Mouse (Mus musculus) frontal cortex, postnatal 10 days (tissue): ENCODE measurements around the gene Gpr182.

Source experiments
- DNase-seq, 2 experiments: peaks; one replicate each; pipeline ENCODE4 v3.0.0; 2022; ENCODE audit warnings: low spot score in 2 of 2, mixed read lengths in 1 of 2

The Gpr182 gene

DNA sequence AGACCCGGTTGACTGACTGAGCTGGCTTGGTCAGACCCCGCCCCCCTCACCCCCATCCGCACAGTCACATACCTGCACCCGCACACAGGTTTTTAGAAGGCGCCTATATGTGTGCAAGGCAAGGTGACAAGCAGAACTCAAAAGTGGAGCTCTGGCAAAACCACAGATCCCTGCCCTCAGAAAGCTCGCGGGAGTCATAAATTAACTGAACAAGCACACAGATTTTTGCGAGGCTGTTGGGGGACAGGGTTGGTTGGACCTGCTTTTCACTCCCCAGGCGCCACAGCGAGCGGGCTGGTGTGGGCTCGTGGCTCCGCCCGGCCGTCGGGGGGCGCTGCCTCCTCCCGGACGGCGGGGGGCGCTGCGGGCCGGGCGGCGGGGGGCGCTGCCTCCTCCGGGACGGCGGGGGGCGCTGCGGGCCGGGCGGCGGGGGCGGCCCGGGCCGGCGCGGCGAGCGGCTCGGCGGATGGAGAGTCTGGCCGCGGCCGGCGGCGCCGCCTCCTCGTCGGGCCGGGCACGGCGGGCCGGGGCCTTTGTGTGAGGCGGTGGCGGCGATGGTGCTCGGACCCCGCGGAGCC is 12.4 kb downstream of the Gpr182 start, which contains the start of gene Zbtb39:
Gene Zbtb39 (plus strand): TSS at position 456 of the 578 bp plus-strand sequence.
- DNase-seq: peak in 1 of 2 experiments; percentile 66

DNA sequence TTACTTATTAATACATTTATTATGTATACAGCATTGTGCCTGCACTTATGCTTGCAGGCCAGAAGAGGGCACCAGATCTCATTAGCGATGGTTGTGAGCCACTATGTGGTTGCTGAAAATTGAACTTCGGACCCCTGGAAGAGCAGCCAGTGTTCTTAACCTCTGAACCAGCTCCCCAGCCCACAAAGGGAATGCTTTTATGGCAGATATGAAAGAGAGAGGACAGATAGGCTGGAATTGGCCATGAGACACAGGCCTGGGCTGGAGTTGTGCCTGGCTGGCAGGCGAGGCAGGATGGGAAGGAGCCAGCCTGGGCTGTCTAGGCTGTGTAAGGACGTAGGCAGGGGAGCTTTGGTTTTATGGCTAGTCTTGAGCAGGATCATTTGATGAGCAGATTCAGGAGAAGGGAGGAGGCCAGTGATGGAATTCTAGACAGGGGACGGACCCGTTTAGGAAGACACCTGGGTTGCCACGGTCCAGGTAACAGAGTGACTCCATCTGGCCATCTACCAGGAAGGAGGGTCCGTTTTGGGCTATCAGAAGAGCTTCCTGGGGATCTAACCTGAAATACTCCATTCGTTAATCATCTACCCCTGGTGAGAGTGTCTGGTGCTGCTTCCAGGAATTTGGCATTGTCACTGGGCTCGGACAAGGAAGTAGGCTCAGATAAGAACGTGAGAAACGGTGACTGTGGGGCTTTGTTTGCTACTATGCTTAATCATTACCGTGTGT is 13.2 kb downstream of the Gpr182 start:
- DNase-seq: no peak

- no peak for DNase-seq
Observed at GRCm38 (mm10) chr10:127737552-127737951, 14.0 kb downstream of the Gpr182 start.

GRCm38 (mm10) chr10:127736916-127737315 is 14.6 kb downstream of the Gpr182 start:
- DNase-seq: no peak

DNA sequence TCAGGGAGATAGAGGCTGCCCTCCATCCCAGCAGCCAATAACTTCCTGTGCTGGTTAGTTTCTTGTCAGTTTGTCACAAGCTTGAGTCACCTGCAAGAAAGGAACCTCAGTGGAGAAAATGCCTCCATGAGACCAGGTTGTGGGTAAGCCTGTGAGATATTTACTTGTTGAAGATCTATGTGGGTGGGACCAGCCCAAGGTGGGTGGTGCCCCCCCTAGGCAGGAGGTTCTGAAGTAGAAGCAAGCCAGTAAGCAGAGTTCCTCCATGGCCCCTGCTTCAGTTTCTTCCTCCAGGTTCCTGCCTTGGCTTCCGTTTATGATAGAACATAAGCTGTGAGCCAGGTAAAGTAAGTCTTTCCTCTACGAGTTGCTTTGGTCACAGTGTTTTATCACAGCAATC is 15.3 kb downstream of the Gpr182 start:
- DNase-seq: no peak

DNA sequence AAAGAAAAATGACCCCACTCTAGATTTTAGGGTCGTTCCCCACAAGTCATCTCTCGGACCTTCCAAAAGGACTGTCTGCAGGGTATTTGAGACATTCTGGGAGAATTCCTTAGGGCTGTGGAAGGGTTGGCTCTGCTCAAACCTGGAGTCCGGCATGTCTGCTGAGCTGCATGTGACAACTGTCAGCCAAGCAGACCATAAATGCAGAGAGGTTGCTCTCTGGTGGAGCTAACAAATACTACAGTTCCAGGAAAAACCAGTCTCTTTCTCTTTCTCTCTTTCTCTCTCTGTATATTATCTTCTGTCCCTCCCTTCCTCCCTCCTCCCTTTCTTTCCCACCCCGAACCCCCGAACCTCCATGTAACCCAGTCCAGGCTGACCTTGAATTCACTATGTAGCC is 17.1 kb downstream of the Gpr182 start:
- DNase-seq: no peak

DNA sequence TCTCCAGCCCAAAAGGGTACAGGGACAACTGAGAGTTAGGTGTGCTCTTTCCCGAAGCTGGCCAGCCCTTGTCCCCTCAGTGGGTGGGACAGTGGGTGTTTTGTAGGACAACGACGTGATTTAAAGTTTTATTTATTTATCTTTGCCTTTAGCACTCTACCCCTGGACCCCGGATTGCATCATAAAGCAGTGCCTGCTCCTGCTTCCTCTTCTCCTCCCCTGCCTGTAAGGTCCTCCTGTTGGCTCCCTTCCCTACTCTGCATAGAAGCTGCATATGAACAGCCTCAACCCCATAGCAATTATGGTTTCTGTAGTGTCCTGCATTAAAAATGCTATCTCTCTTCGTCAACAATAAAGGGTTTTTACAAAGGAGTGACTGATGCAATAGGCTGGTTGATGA is 20.1 kb downstream of the Gpr182 start:
- no peak for DNase-seq

DNA sequence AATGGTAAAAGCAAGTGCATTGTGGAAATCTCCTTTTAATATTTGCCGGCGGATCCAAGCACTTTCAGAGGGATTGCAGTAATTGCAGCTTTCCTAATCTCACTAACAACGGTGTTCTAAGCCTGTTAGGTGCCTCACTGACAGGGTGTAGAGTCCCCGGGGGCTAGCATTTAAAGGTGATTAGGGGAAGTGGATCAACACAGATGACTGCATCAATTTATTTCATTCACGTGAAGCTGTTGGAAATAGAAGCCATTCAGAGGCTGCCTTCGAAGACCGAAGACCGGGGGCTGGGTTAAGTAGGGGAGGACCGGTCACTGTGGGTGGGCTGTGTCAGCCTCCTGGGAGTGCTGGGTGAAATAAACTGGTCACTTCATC is 20.6 kb downstream of the Gpr182 start:
- DNase-seq: no peak

DNA sequence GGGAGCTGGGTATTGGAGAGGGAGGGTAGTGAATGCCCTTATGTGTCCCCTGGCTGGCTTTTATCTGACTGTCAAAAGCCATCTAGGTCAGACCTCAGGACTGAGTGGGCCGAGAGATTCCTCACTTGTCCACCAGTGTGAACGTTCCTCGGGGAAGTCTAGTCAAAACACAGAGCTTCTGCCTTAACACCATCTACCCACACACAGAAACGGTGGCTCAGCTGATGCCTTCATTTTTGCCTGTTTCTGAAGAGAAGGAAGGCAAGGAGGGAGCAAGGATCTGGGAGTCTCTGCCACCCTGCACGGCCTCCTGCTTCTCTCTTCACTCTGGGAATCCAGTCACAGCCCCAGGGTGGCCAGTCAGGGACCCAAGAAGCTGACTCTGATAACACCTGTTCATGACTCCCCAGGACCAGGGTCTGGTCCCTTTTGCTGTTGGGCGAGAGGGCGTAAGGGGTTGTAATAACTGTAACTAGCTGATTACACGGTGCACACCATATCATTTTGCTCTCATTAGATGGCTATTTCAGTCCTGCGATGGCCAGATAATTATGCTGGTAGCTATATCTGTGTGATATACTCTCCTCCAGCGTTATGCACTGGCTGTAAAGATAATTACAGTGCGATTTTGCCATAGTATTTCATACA is 21.1 kb downstream of the Gpr182 start:
- DNase-seq: no peak

- no peak for DNase-seq
Observed at GRCm38 (mm10) chr10:127728437-127728836, 23.1 kb downstream of the Gpr182 start.

- DNase-seq: no peak
Observed at GRCm38 (mm10) chr10:127725136-127725535, 26.4 kb downstream of the Gpr182 start.

- no peak for DNase-seq
Observed at GRCm38 (mm10) chr10:127724178-127724577, 27.4 kb downstream of the Gpr182 start, which contains the start of gene Tac2. Tac2 (plus strand) TSS chr10:127724478.

GRCm38 (mm10) chr10:127721671-127722418 is 29.7 kb downstream of the Gpr182 start:
- DNase-seq: no peak

GRCm38 (mm10) chr10:127712736-127713135 is 38.8 kb downstream of the Gpr182 start:
- no peak for DNase-seq

DNA sequence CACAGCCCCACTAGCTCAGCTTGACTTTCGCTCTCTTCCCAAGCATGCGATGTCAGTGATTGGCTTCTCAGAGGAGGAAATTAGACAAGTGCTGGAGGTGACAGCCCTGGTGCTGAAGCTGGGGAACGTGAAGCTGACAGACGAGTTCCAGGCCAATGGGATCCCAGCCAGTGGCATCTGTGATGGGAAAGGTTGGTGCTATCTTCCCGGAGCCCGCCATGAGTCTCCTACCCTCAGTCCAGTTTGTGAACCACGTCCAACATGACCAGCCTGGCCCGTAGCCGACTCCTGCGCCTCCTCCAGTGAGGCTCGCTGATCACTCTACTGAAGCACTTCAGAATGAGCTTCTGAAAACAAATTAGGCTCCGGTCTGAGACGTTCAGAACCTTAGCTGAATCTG is 41.2 kb downstream of the Gpr182 start:
- DNase-seq: no peak

- no peak for DNase-seq
Observed at GRCm38 (mm10) chr10:127708850-127709370, 42.6 kb downstream of the Gpr182 start.

DNA sequence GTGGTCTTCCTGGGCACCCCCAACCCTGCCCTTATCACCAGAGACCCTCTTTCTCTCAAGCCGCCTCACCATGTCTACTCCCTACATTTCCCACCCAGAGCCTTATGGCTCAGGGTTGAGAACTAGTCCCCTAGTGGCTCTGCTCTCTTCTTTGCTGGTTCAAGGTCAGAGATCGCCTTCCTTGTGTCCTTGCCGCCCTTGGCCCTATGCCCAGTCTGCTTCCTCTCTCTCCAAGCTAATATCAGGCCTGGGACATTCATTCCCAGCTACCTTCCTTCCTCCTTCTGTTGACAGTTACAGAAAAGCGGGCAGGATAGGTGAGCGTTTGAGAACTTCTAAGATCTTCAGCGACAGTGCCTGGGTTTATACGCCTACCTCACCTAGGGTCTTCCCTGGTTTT is 43.8 kb downstream of the Gpr182 start:
- DNase-seq: no peak

- DNase-seq: no peak
Observed at GRCm38 (mm10) chr10:127705783-127706182, 45.7 kb downstream of the Gpr182 start.

DNA sequence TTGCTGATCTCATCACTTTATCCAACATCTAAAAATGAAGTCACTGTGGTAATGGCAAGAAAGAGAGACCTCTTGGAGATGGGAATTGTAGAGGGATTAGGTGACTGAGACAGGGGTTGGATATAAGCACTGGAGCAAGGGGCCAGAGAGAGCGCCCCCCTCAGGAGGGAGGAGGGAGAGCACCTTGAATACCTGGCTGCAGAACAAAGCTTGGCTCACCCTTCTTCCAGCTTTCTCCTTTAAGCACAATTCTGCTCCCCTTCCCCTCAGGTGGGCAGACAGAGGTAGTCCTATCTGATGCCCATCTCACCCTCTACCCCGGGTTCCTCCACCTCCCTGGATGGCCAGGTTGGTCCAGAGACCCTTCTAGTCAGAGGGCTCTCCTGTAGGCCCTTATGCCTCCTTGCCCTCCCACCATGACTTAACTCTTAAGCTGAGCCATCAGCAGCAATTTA is 46.7 kb downstream of the Gpr182 start, which contains the start of gene Myo1a:
Gene Myo1a (plus strand): TSS at position 405 of the 455 bp plus-strand sequence.
- DNase-seq: no peak

GRCm38 (mm10) chr10:127704293-127704692 is 47.2 kb downstream of the Gpr182 start:
- DNase-seq: no peak

- no peak for DNase-seq
Observed at GRCm38 (mm10) chr10:127703299-127703698, 48.2 kb downstream of the Gpr182 start.

DNA sequence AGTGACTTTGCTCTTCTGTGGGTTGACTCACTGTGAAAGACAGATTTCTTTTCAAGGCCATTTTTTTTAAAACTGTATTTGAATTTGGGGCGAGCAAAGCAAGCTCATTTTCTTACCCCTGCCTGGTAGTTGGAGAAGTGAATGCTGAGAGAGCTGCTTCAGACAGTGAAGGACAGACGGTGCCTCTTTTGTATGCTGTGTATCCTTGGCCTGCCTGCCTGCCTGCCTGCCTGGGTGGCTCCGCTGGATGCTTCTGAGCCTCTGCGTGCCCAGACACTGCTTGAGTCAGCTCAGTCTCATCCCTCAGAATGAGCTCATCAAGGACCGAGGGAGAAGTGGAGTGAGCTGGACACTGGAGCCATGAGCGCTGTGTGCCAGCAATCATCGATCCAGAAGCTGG is 52.6 kb downstream of the Gpr182 start:
- no peak for DNase-seq
